Mouse (Mus musculus): ENCODE data around the gene Fyb. TPM values are rescaled to one million over a fixed set of nuclear protein-coding genes. Genes with fewer than 3 reads are reported as not detected.
A peak's percentile ranks its signal among the peaks of the same experiment; 100 is the strongest.

The Fyb gene
- polyA plus RNA-seq, 1 experiment from 2014 or later = 4.0 TPM

DNA sequence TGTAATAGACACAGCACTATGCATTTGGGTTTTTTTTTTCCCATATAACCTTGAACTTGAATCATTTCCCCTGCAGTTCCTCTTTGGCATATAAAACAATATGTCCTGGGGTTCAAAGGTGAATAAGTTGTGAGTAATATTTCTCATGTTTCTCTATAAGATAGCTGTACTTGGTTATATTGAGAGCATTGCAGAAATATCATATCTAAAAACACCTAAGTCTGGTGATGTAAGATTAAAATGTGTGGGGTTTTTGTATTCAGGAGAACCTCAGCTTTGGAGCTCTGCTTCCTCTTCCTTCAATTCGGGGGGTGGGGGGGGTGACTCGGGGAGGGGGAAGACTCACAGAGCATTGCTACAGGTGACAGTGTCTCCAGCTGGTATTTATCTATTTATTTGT, 40.0 kb downstream of the Fyb start:
- Histone ChIP-seq H3K9ac (replicated peaks) (no peak overlapping the region), H3K36me3 (no peaks in the 10 kb centered on the region), H3K4me1 (peaks cover 3% of the 10 kb centered on the region; the same call in 1 of the 2 replicates), H3K27me3 (replicated peaks) (no peaks in the 10 kb centered on the region), H3K27ac (replicated peaks) (no peak overlapping the region), H3K9me3 (replicated peaks) (no peaks in the 10 kb centered on the region), H3K4me3 (replicated peaks) (no peak overlapping the region), H3K4me2 (no peak overlapping the region)
- WGBS = 90% methylated on average over 2 of the region's 2 CpGs
- no peak for ATAC-seq (ENCODE audit: low FRiP score)

DNA sequence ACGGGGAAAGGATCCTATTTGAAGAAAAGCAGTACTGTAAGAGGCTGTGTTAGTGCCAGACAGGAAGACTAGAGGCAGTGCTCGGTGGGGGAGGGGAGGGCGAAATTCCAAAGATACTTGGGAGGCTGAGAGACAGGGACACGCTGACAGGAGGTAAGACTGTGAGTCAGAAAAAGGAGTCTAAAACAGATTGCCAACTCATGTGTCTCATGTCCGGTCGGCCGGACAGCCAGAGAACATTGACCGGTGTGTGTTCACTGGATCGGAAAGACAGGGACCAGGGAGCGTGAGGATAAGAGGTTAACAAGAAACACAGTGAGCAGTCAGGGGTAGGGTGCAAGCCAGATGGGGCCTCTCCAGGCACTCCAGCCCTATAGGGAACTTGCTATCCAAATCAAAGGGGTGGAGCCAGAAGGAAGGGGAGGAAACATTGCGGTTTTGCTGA, 42.3 kb downstream of the Fyb start:
- H3K36me3 ChIP-seq = no peaks in the 10 kb centered on the region
- ATAC-seq (ENCODE audit: low FRiP score) = no peak; the same call in 1 of the 2 replicates
- 46% methylated on average over 11 of the region's 11 CpGs for WGBS
- no peak overlapping the region for H3K27ac ChIP-seq (replicated peaks)
- H3K9ac ChIP-seq (replicated peaks) = no peak overlapping the region
- H3K9me3 ChIP-seq (replicated peaks) = no peaks in the 10 kb centered on the region
- H3K4me3 ChIP-seq (replicated peaks) = peak overlapping the region; percentile 14; the same call in 1 of the 2 replicates
- peak overlapping the region; percentile 40 for H3K4me2 ChIP-seq
- no peaks in the 10 kb centered on the region for H3K27me3 ChIP-seq (replicated peaks)
- H3K4me1 ChIP-seq = peaks cover 3% of the 10 kb centered on the region; the same call in 1 of the 2 replicates

DNA sequence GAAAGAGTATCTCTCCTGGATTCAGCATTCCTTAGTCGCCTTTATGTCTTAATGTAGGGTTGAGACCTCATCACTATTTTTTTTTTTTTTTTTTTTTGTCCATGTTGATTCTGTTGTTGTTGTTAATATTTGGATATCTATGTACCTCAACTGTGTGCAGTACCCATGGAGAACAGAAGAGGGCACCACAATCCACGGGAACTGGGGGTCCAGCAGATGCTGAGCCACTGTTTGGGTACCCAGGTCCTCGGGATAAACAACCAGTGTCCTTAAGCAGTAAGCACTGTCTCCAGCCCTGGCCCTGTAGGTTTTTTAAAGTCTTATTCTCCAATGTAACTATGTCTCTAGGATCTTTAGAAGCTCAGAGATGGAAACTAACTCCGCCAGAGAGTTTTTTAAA, 43.2 kb downstream of the Fyb start:
- no peak for ATAC-seq (ENCODE audit: low FRiP score)
- no peaks in the 10 kb centered on the region for H3K9me3 ChIP-seq (replicated peaks)
- 93% methylated on average over 4 of the region's 4 CpGs for whole genome bisulfite sequencing

DNA sequence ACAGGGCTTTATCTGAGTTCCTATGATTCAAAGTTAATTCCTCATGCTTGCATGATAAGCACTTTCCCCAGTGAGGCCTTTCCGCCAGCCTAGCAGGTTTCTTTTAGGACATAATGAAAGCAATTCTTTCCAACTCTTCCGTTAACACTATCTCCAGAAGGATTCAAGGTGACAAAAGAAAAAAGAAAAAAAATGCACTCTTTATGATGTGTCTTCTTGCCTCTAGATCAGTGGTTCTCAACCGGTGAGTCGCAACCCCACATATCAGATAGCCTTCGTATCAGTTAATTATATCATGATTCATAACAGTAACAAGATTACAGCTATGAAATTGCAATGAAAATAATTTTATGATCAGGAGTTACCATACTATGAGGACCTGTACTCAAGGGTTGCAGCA, 45.3 kb downstream of the Fyb start:
- Histone ChIP-seq H3K9ac (replicated peaks) (no peak overlapping the region), H3K4me2 (no peak overlapping the region), H3K9me3 (replicated peaks) (no peaks in the 10 kb centered on the region), H3K36me3 (no peaks in the 10 kb centered on the region), H3K27ac (replicated peaks) (no peak overlapping the region), H3K4me3 (replicated peaks) (no peak overlapping the region), H3K27me3 (replicated peaks) (no peaks in the 10 kb centered on the region), H3K4me1 (peaks cover 8% of the 10 kb centered on the region)
- ATAC-seq (ENCODE audit: low FRiP score) = no peak
- WGBS = 89% methylated on average over 5 of the region's 5 CpGs

More for the DNA sequence above, 43.2 kb downstream of the Fyb start:
- H3K4me3 ChIP-seq (replicated peaks) = no peak overlapping the region
- no peak overlapping the region for H3K9ac ChIP-seq (replicated peaks)
- H3K27ac ChIP-seq (replicated peaks) = no peak overlapping the region
- H3K4me1 ChIP-seq = peaks cover 7% of the 10 kb centered on the region
- H3K36me3 ChIP-seq = no peaks in the 10 kb centered on the region
- H3K4me2 ChIP-seq = no peak overlapping the region
- H3K27me3 ChIP-seq (replicated peaks) = no peaks in the 10 kb centered on the region

DNA sequence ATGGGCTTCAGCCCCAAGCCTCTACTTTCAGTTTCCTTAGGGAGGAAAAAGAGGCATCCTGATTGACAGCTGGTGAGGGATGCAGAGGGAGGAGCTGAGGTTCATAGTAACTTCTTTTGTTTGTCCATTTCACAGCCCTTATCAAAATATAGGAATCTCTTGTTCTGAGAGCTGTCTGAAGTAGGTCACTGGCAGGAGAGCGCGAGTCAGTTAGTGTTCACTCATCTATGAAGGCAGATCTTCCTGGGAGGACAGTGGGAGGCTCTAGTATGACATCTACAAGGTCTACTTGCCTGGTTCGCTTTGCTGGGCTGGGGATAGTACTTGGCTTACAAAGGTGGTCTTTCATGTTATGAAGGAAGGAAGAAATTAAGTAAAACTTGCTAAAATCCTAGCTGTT, 46.0 kb downstream of the Fyb start:
- Histone ChIP-seq H3K9ac (replicated peaks) (no peak overlapping the region), H3K4me1 (peaks cover 8% of the 10 kb centered on the region), H3K4me3 (replicated peaks) (no peak overlapping the region), H3K9me3 (replicated peaks) (no peaks in the 10 kb centered on the region), H3K4me2 (no peak overlapping the region), H3K36me3 (no peaks in the 10 kb centered on the region), H3K27ac (replicated peaks) (no peak overlapping the region), H3K27me3 (replicated peaks) (no peaks in the 10 kb centered on the region)
- no peak for ATAC-seq (ENCODE audit: low FRiP score)
- WGBS = 93% methylated on average over 3 of the region's 3 CpGs

DNA sequence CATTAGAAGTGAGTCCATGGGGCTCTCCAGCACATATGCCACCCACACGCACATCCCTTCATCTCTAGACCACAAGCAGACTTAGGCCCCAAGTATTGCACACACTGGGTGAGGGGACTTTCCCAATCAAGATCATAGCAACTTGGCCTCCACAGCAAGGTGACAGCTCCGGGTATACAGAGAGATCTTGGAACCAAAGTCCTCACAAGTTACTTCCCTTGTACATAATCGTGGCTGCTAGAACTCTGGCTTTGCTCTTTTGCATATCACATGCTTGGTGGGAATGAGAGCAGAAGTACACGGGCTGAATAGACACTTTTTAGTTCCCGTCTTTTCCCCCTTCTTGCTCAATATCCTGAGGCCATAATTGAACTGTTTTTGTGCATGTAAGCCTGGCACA, 46.4 kb downstream of the Fyb start:
- peaks cover 8% of the 10 kb centered on the region for H3K4me1 ChIP-seq
- no peaks in the 10 kb centered on the region for H3K9me3 ChIP-seq (replicated peaks)
- H3K27me3 ChIP-seq (replicated peaks) = no peaks in the 10 kb centered on the region
- H3K4me2 ChIP-seq = no peak overlapping the region
- ATAC-seq (ENCODE audit: low FRiP score) = no peak
- no peak overlapping the region for H3K4me3 ChIP-seq (replicated peaks)
- H3K27ac ChIP-seq (replicated peaks) = no peak overlapping the region
- H3K36me3 ChIP-seq = no peaks in the 10 kb centered on the region
- 81% methylated on average over 5 of the region's 5 CpGs for WGBS
- H3K9ac ChIP-seq (replicated peaks) = no peak overlapping the region

DNA sequence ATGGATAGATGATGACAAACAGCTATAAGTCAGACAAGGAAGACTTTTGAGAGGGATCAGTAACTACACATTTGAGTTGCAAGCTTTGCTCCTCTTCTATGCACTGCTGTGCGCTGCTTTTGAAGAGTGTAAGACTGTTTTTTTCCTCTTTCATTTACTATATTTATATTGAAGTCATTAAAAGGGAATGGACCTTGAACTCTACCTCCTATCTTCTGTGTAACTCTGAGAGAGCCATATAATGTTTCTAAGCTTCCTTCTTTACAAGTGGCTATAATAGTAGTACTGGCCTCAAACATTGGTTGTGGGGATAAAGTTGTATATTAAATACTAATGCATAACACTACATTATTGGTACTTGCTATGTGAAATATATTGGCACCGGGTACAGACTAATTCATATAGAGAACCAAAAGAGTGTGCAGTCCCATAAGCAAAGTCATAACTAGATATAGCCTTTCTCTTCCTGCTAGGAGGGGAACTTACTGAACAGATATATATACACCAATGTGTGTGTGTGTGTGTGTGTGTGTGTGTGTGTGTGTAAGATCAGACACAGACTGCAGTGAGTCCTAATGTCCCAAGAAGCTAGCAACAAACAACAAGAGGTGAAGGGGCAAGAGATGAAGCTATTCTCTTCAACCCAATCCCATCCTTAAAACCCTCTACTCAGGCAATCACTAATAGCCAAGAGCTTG, 47.7 kb downstream of the Fyb start:
- peaks cover 5% of the 10 kb centered on the region for H3K4me1 ChIP-seq
- no peaks in the 10 kb centered on the region for H3K36me3 ChIP-seq
- H3K27me3 ChIP-seq (replicated peaks) = no peaks in the 10 kb centered on the region
- H3K27ac ChIP-seq (replicated peaks) = no peak overlapping the region
- H3K9ac ChIP-seq (replicated peaks) = no peak overlapping the region
- no peak overlapping the region for H3K4me2 ChIP-seq
- no peak for ATAC-seq (ENCODE audit: low FRiP score)
- no peak overlapping the region for H3K4me3 ChIP-seq (replicated peaks)
- 94% methylated on average over 2 of the region's 2 CpGs for WGBS
- no peaks in the 10 kb centered on the region for H3K9me3 ChIP-seq (replicated peaks)

DNA sequence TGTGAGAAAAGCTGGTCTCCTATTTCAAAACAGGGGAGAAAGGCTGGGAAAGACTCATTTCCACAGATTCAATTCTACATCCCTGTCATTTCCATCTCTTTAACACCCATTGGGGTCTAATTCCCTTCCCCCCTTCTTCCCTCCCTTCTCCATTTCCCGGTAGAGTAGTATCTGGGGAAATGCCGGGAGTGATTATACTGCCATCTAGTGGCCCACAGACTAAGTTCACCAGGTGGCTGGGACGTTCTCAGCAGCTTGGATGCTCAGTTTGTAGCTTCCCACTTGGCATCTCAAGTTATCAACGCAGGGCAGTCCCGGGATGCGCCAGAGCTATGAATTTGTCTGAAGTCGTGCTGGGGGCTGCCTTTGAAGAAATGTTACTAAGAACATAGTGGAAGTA, 48.2 kb downstream of the Fyb start:
- Histone ChIP-seq H3K9ac (replicated peaks) (no peak overlapping the region), H3K9me3 (replicated peaks) (no peaks in the 10 kb centered on the region), H3K4me1 (peaks cover 5% of the 10 kb centered on the region), H3K36me3 (no peaks in the 10 kb centered on the region), H3K27ac (replicated peaks) (no peak overlapping the region), H3K4me3 (replicated peaks) (no peak overlapping the region), H3K27me3 (replicated peaks) (no peaks in the 10 kb centered on the region), H3K4me2 (no peak overlapping the region)
- peak; percentile 81 for ATAC-seq (ENCODE audit: low FRiP score)
- WGBS = 11% methylated on average over 7 of the region's 7 CpGs

DNA sequence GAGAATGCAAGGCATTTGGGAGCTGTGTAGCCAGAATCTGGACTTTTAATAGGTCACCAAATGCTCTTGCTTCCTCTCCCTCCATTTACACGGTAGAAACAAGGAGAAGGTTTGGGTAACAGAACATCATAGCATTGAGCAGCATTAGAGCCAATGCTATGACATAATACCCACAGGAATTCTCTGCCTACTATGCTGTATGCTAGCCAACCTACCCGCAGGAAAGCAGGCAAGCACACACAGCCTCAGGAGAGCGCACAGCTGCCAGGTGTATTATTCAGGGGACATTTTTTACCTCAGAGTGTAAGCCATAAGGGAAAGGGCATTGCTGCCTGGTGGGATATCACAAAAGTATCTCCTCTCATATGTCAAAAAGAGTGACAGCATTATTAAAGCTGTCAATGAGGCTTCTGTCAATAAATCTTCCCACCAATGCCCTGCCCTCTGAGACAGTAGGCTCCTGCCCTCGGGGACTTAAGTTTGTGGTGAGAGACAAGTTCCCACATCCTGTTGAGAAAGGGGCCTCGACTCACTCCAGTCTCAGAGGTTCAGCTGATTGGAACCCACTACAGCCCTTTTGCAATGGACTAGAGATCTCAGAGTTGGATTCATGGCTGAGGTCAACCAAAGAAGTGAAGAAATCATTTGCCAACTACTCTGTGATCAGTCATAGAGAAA, 51.8 kb downstream of the Fyb start:
- H3K9me3 ChIP-seq (replicated peaks) = no peaks in the 10 kb centered on the region
- H3K4me1 ChIP-seq = peaks cover 5% of the 10 kb centered on the region
- H3K9ac ChIP-seq (replicated peaks) = no peak overlapping the region
- no peak overlapping the region for H3K4me3 ChIP-seq (replicated peaks)
- H3K27me3 ChIP-seq (replicated peaks) = no peaks in the 10 kb centered on the region
- no peaks in the 10 kb centered on the region for H3K36me3 ChIP-seq
- no peak for ATAC-seq (ENCODE audit: low FRiP score)
- H3K4me2 ChIP-seq = no peak overlapping the region
- no peak overlapping the region for H3K27ac ChIP-seq (replicated peaks)
- WGBS = 64% methylated on average over 5 of the region's 5 CpGs

DNA sequence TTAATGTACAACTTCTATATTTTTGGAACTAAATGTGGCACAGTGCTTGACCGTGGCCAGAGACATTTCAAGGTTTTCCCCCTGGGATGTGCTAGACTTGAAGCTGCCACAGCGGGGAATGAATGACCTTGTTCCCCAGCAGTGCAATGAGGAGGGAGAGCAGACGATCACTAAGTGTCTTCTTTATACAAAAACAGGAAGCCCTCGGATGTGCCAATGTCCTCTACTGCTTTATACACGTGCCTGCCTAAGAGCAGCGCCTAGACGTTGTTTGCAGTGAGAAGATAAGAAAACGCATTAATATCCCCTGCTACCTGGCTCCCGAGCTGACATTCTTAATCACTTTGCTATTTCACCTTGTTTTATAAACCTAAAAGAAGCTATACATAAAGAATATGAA, 55.3 kb downstream of the Fyb start:
- H3K9me3 ChIP-seq (replicated peaks) = no peaks in the 10 kb centered on the region
- no peak overlapping the region for H3K4me3 ChIP-seq (replicated peaks)
- no peaks in the 10 kb centered on the region for H3K36me3 ChIP-seq
- no peak overlapping the region for H3K27ac ChIP-seq (replicated peaks)
- H3K4me1 ChIP-seq = no peaks in the 10 kb centered on the region
- no peak overlapping the region for H3K9ac ChIP-seq (replicated peaks)
- WGBS = 78% methylated on average over 9 of the region's 9 CpGs
- H3K4me2 ChIP-seq = no peak overlapping the region
- ATAC-seq (ENCODE audit: low FRiP score) = no peak
- H3K27me3 ChIP-seq (replicated peaks) = no peaks in the 10 kb centered on the region

DNA sequence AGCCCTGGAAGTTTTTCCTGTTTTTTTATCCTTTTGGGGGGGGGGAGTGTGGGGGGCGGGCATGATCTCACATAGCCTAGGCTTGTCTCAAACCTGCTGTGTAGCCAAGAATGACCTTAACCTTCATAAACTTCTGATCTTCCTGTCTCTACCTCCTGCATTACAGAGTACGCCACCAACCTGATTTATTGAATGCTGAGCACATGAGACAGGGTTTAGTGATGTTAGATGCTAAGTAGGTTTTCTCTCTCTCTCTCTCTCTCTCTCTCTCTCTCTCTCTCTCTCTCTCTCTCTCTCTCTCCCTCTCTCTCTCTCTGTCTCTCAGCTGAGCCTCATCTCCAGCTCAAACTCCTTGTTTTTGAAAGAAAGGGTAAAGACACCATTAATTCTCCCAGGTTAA, 56.0 kb downstream of the Fyb start:
- Histone ChIP-seq H3K36me3 (no peaks in the 10 kb centered on the region), H3K4me2 (no peak overlapping the region), H3K9ac (replicated peaks) (no peak overlapping the region), H3K4me1 (no peaks in the 10 kb centered on the region), H3K27ac (replicated peaks) (no peak overlapping the region), H3K4me3 (replicated peaks) (no peak overlapping the region), H3K27me3 (replicated peaks) (no peaks in the 10 kb centered on the region), H3K9me3 (replicated peaks) (no peaks in the 10 kb centered on the region)
- ATAC-seq (ENCODE audit: low FRiP score) = no peak
- WGBS = 85% methylated on average over 2 of the region's 2 CpGs

DNA sequence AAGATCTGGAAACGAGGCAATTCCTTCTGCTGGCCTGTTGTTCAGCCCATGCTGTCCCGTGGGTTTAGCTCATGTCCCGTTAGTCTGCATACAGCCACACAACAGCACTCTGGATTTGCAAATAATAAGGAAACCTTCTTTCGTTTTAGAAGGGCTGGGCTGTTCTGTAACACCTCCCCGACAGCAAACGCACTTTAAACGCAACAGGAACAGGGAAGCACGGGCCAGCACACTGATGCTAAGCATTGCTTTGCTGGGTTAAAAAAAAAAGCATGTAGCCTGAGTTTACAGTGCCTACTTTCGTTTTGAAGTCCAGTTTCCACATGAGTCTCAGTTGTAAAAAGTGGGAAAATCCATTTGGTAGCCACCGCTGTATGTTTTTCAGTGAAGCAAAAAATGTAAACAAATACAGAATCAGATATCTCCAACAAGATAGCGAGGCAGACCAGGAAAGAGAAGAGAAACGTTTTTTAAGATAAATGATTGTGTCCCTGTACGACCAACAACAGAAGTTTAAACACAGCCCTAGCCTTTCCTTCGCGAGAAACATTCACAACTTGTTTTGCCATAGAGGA, 56.6 kb downstream of the Fyb start:
- Histone ChIP-seq H3K9ac (replicated peaks) (no peak overlapping the region), H3K4me1 (no peaks in the 10 kb centered on the region), H3K36me3 (no peaks in the 10 kb centered on the region), H3K27ac (replicated peaks) (no peak overlapping the region), H3K9me3 (replicated peaks) (no peaks in the 10 kb centered on the region), H3K4me2 (no peak overlapping the region), H3K4me3 (replicated peaks) (no peak overlapping the region), H3K27me3 (replicated peaks) (no peaks in the 10 kb centered on the region)
- WGBS = 81% methylated on average over 15 of the region's 15 CpGs
- no peak for ATAC-seq (ENCODE audit: low FRiP score)

Measured in neural tube, embryonic 15.5 days (tissue).